Mouse (Mus musculus): ENCODE measurements around the gene 1700056E22Rik. TPM values are rescaled to one million over a fixed set of nuclear protein-coding genes. Genes with fewer than 3 reads are reported as not detected.
A peak's percentile ranks its signal among the peaks of the same experiment; 100 is the strongest.

Gene 1700056E22Rik
- polyA plus RNA-seq, 1 experiment from 2014 or later: 2.4 TPM

DNA sequence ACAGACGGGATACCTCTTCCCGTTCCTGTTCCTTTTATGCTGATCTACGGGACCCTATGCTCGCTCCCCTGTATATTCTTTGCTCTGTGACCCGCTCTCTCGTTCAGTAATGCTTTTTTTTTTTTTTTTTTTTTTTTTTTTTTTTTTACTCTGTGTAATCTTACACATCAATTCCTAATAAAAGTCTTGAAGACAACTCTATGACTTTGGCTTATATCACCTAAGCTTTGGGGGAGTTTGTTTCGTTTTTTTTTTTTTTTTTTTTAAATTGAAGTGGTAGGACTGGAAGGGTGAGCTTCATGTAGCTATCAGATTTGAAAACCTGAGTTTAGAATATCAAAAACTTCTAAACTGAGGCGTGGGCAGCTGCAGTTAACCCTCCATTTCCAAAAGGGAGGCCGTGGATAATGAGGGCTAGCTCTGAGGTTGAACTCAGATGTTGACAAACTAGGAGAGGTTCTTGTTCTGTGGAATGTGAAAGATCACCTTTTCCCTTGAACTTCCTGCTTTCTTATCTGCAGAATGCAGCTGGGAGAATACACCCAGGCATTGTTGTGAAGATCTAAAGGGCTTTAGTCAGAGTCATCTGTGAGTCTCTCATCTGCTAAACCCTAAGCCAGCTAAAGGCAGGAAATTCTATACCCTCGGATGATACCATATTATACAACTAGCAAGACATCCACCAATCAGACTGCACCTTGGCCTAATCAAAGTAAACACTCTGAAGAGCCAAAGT lies 17.9 kb downstream of the 1700056E22Rik start:
- peak; percentile 44; the same call in 1 of the 2 replicates for ATAC-seq (ENCODE audit: extremely low read depth, insufficient number of reproducible peaks, low FRiP score, low TSS enrichment)

DNA sequence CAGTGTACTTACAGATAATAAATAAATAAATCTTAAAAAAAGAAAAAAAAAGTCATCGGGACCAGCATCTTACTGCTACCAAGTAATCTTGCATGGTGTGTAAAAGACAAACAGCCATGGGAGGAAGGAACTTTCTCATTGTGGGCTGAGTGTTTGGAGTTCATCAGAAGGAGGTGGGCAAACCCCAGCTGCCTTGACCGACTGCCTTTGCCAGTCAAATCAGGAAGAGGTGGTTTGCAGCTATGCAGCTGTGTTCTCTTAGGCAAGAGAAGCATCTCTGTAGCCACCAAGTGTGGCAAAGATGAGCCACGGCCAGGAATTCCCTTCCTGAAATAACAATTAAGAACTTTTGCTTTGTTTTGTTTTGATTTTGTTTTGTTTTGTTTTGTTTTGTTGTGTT lies 20.0 kb downstream of the 1700056E22Rik start:
- no peaks in the 10 kb centered on the region for H3K36me3 ChIP-seq
- no peak overlapping the region for H3K4me2 ChIP-seq
- ATAC-seq (ENCODE audit: extremely low read depth, insufficient number of reproducible peaks, low FRiP score, low TSS enrichment): no peak
- no peaks in the 10 kb centered on the region for H3K27me3 ChIP-seq (replicated peaks)
- H3K27ac ChIP-seq (replicated peaks): no peak overlapping the region
- 72% methylated on average over 3 of the region's 3 CpGs for WGBS
- no peak overlapping the region for H3K4me3 ChIP-seq
- H3K9ac ChIP-seq: no peak overlapping the region
- no peaks in the 10 kb centered on the region for H3K9me3 ChIP-seq
- H3K4me1 ChIP-seq: peaks cover 1% of the 10 kb centered on the region

More for the DNA sequence above, 17.9 kb downstream of the 1700056E22Rik start:
- Histone ChIP-seq H3K36me3 (no peaks in the 10 kb centered on the region), H3K27ac (replicated peaks) (peak overlapping the region; percentile 43; the same call in 1 of the 2 replicates), H3K4me2 (no peak overlapping the region), H3K4me3 (no peak overlapping the region), H3K27me3 (replicated peaks) (no peaks in the 10 kb centered on the region), H3K9me3 (no peaks in the 10 kb centered on the region), H3K4me1 (peaks cover 11% of the 10 kb centered on the region), H3K9ac (no peak overlapping the region)
- 61% methylated on average over 10 of the region's 10 CpGs for WGBS

DNA sequence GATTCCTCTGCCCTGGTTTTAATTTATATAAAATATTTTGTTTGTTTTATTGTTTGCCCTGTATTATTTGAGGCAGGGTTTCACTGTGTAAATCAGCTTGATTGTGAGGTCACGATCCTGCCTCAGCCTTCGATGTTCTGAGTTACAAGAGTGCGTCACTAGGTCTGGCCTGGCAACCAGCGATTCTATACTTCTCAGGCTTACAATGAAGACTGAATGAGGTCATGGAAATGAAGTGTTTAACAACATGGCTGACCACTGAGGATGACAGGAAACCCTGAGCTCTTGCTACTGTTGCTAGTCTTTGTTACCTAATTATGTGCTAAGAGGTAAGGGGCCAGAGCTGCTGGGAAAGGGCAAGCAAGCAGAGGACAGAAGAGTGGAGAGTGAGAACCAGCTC lies 21.0 kb downstream of the 1700056E22Rik start, which contains the start of gene Dusp10:
Gene Dusp10, plus strand, starts transcription at position 197 of the 400 bp plus-strand sequence.
- WGBS: 87% methylated on average over 4 of the region's 4 CpGs
- Histone ChIP-seq H3K36me3 (no peaks in the 10 kb centered on the region), H3K4me2 (no peak within 1 kb of the TSS), H3K9me3 (no peaks in the 10 kb centered on the region), H3K9ac (no peak within 1 kb of the TSS), H3K27ac (replicated peaks) (no peak within 1 kb of the TSS), H3K4me1 (no peaks in the 10 kb centered on the region), H3K27me3 (replicated peaks) (no peaks in the 10 kb centered on the region), H3K4me3 (no peak within 1 kb of the TSS)
- no peak for ATAC-seq (ENCODE audit: extremely low read depth, insufficient number of reproducible peaks, low FRiP score, low TSS enrichment)

DNA sequence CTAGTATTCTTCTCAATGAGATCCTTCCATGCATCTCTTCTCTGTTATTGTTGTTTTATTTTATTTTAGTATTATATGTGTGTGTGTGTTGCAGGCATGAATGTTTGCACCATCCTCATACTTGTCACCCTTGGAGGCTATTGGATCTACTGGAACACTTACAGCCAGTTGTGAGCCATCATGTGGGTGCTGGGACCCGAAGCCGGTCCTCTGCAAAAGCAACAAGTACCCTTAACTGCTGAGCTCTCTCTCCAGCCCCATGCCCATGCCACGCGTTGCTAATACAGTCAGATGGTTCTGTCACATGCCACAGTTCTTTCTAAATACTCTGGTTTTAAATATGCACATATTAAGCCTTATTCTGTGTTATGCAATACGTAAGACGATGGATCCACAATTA lies 22.8 kb downstream of the 1700056E22Rik start:
- WGBS: 83% methylated on average over 6 of the region's 6 CpGs

DNA sequence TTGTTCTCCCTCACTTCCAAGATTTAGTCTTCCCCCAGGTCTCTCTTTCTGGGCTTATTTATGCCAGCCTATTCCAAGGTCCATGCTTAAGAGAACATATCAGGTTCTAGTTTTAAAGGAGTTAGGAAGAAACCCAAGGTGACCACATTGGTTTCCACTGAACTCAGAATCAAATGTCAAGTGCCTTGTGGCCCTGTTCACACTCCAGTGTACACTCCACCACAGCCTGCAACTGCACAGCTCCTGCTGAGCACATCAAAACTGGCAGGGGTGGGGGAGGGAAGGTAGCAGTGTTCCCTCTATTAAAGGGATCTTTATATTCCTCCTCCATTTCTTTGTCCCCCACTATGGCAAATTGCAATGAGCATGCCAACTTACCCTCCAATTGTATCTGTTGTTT lies 28.0 kb downstream of the 1700056E22Rik start:
- no peak overlapping the region for H3K9ac ChIP-seq
- no peaks in the 10 kb centered on the region for H3K36me3 ChIP-seq
- no peaks in the 10 kb centered on the region for H3K4me1 ChIP-seq
- no peaks in the 10 kb centered on the region for H3K27me3 ChIP-seq (replicated peaks)
- no peak overlapping the region for H3K4me2 ChIP-seq
- no peak overlapping the region for H3K4me3 ChIP-seq
- no peak overlapping the region for H3K27ac ChIP-seq (replicated peaks)
- no peaks in the 10 kb centered on the region for H3K9me3 ChIP-seq
- no peak for ATAC-seq (ENCODE audit: extremely low read depth, insufficient number of reproducible peaks, low FRiP score, low TSS enrichment)

More for the DNA sequence above, 22.8 kb downstream of the 1700056E22Rik start:
- ATAC-seq (ENCODE audit: extremely low read depth, insufficient number of reproducible peaks, low FRiP score, low TSS enrichment): no peak
- H3K27me3 ChIP-seq (replicated peaks): no peaks in the 10 kb centered on the region
- H3K36me3 ChIP-seq: no peaks in the 10 kb centered on the region
- H3K4me1 ChIP-seq: no peaks in the 10 kb centered on the region
- H3K9me3 ChIP-seq: no peaks in the 10 kb centered on the region
- no peak overlapping the region for H3K27ac ChIP-seq (replicated peaks)
- no peak overlapping the region for H3K4me3 ChIP-seq
- no peak overlapping the region for H3K4me2 ChIP-seq
- no peak overlapping the region for H3K9ac ChIP-seq

DNA sequence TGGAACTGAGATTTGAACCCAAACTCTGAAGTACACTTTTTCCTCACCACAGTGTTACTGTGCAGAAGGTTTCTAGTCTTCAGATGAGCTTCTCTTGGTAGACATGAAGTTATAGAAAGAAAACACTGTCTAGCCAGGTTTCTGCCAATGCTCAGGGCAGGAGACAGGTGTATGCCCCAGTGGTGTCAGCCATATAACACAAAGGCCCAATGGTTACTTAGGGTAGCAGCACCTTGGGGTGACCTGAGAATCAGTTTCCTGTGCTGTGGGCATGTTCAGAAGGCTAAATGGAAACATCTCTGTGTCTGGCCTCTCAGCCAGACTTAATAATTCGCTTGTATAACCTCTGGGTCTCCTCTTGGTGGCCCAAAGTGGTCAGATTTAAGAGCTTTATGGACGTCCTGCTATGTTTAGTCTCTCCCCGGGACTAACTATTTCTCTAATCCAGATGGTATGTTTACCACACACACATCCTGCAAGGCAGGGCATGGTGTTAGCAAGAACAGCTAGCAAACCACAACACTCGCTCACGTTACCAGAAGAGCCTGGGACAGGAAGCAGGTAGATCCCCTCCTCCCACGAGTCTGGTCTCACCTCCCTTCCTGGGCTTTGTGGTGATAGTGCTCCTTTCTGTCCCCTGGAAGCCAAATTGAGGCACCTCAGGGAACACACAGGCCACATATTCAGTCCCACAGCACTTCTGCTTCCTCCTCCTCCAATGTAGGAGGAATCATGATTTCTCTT lies 28.6 kb downstream of the 1700056E22Rik start:
- Histone ChIP-seq H3K4me1 (no peaks in the 10 kb centered on the region), H3K9me3 (no peaks in the 10 kb centered on the region), H3K4me3 (no peak overlapping the region), H3K36me3 (no peaks in the 10 kb centered on the region), H3K27me3 (replicated peaks) (no peaks in the 10 kb centered on the region), H3K9ac (no peak overlapping the region), H3K27ac (replicated peaks) (no peak overlapping the region), H3K4me2 (no peak overlapping the region)
- ATAC-seq (ENCODE audit: extremely low read depth, insufficient number of reproducible peaks, low FRiP score, low TSS enrichment): no peak
- 67% methylated on average over 6 of the region's 6 CpGs for WGBS

DNA sequence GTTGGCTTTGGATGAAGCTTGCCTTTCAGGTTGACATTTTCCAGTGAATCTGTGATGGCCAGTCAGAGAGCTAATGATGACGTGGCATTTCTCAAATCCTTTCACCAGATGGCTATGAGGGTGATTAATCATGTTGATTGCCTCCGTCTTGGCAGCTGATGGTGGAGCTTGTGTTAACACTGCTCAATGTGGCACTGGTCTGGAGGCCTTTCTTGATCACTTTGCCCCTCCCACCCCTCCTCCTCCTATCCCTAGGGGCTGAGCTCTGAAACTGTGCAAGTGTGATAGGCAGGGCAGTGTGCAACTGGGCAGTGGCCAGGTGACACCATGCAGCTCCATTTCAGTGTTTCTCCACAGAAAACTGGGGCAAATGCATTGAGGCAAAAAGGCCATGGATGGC lies 29.8 kb downstream of the 1700056E22Rik start:
- H3K9ac ChIP-seq: no peak overlapping the region
- H3K36me3 ChIP-seq: no peaks in the 10 kb centered on the region
- H3K4me3 ChIP-seq: no peak overlapping the region
- 49% methylated on average over 2 of the region's 2 CpGs for WGBS
- no peaks in the 10 kb centered on the region for H3K4me1 ChIP-seq
- no peak overlapping the region for H3K4me2 ChIP-seq
- H3K9me3 ChIP-seq: no peaks in the 10 kb centered on the region
- ATAC-seq (ENCODE audit: extremely low read depth, insufficient number of reproducible peaks, low FRiP score, low TSS enrichment): no peak
- no peak overlapping the region for H3K27ac ChIP-seq (replicated peaks)
- no peaks in the 10 kb centered on the region for H3K27me3 ChIP-seq (replicated peaks)

DNA sequence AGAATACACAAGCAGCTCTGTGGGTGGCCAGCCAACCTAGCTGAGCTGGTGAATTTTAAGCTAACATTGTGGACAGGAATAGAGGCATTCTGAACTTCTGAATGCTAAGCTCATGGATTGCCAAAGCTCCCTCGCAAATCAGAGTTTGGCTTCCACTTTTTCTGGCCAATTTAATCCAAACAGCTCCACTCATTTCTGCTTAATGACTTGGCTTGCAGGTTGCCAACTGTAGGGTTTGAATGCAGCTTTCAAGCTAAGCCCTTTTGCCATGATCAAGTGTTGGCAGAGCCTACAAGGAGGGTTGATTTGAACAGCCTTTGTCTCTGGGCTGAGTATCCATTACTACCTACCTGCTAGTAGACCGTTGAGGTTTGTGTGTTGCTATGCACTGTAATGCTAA lies 31.6 kb downstream of the 1700056E22Rik start:
- Histone ChIP-seq H3K9ac (no peak overlapping the region), H3K4me3 (no peak overlapping the region), H3K4me2 (no peak overlapping the region), H3K9me3 (no peaks in the 10 kb centered on the region), H3K4me1 (no peaks in the 10 kb centered on the region), H3K36me3 (no peaks in the 10 kb centered on the region), H3K27ac (replicated peaks) (no peak overlapping the region), H3K27me3 (replicated peaks) (no peaks in the 10 kb centered on the region)
- no peak for ATAC-seq (ENCODE audit: extremely low read depth, insufficient number of reproducible peaks, low FRiP score, low TSS enrichment)
- 80% methylated on average over 2 of the region's 2 CpGs for WGBS

DNA sequence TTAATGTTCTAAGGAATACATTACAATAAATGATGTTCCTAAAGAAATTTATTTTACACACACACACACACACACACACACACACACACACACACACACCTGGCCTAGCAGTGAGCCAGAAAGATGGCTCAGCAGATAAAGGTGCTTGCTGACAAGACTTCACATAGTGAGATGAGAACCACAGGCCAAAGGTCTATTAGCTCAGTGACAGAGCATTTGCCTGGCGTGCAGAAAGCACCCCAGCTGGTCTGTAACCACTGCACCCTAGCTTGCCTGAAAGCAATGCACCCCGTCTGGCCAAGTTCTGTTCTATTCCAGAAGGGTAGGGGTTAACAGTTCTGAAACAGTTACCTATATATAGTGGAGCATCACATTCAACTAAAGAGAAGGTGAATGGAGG lies 36.9 kb downstream of the 1700056E22Rik start:
- H3K4me2 ChIP-seq: no peak overlapping the region
- no peaks in the 10 kb centered on the region for H3K36me3 ChIP-seq
- H3K27ac ChIP-seq (replicated peaks): no peak overlapping the region
- WGBS: 65% methylated on average over 2 of the region's 2 CpGs
- no peak for ATAC-seq (ENCODE audit: extremely low read depth, insufficient number of reproducible peaks, low FRiP score, low TSS enrichment)
- no peaks in the 10 kb centered on the region for H3K27me3 ChIP-seq (replicated peaks)
- H3K4me1 ChIP-seq: no peaks in the 10 kb centered on the region
- no peaks in the 10 kb centered on the region for H3K9me3 ChIP-seq
- no peak overlapping the region for H3K9ac ChIP-seq
- H3K4me3 ChIP-seq: no peak overlapping the region

DNA sequence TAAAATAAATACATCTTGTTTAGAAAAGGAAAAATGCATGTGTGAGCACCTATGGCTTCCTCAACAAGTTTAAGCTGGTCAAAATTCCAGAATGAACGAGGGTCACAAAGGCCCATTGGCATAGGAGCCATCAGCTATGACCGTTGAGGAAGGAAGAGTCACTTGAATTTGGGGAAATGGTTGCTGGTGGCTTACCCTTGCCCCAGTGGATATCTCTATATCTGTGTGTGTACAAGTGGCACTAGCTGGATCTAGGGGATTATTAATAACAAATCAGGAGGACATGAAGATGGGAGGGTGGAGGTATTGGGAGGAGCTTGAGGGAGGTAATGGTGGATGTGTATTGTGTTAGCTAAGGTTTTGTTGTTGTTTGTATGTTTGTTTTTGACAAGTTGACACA lies 42.2 kb downstream of the 1700056E22Rik start:
- Histone ChIP-seq H3K36me3 (no peaks in the 10 kb centered on the region), H3K27me3 (replicated peaks) (no peaks in the 10 kb centered on the region), H3K4me3 (no peak overlapping the region), H3K4me1 (no peaks in the 10 kb centered on the region), H3K4me2 (no peak overlapping the region), H3K9me3 (no peaks in the 10 kb centered on the region), H3K9ac (no peak overlapping the region), H3K27ac (replicated peaks) (no peak overlapping the region)
- WGBS: 81% methylated on average over 2 of the region's 2 CpGs
- no peak for ATAC-seq (ENCODE audit: extremely low read depth, insufficient number of reproducible peaks, low FRiP score, low TSS enrichment)

DNA sequence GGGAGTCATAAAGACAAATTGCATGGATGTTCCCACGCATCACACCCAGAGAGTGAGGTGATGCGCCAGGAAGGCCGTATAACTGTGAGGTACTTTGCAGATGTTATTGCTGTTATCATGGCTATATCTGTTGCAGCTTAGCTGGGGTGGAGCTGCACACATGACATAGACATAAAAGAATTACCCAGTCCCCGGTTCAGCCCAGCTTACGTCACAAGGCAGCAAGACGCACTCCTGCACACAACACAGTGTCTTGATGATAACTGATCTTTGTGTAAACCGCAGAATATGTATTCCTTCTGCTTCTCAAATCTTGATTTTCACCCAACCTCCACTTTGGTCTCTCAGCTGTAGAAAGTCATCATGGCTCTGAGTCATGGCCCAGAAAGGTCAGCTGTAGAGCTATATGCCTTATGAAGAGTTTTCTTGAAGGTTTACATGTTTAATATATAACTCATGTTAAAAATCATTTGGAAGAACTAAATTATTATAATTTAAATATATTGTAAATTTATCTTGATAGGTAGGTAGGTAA lies 46.3 kb downstream of the 1700056E22Rik start:
- Histone ChIP-seq H3K9me3 (no peaks in the 10 kb centered on the region), H3K36me3 (no peaks in the 10 kb centered on the region), H3K4me2 (no peak overlapping the region), H3K4me3 (no peak overlapping the region), H3K9ac (no peak overlapping the region), H3K4me1 (peaks cover 4% of the 10 kb centered on the region; the same call in 1 of the 2 replicates), H3K27me3 (replicated peaks) (no peaks in the 10 kb centered on the region), H3K27ac (replicated peaks) (no peak overlapping the region)
- WGBS: 89% methylated on average over 7 of the region's 7 CpGs
- no peak for ATAC-seq (ENCODE audit: extremely low read depth, insufficient number of reproducible peaks, low FRiP score, low TSS enrichment)
